Mouse (Mus musculus): ENCODE data around the gene Usp36. TPM values are rescaled to one million over a fixed set of nuclear protein-coding genes. Genes with fewer than 3 reads are reported as not detected.

The Usp36 gene
- polyA plus RNA-seq, 1 experiment from 2014 or later: 25.6 TPM

DNA sequence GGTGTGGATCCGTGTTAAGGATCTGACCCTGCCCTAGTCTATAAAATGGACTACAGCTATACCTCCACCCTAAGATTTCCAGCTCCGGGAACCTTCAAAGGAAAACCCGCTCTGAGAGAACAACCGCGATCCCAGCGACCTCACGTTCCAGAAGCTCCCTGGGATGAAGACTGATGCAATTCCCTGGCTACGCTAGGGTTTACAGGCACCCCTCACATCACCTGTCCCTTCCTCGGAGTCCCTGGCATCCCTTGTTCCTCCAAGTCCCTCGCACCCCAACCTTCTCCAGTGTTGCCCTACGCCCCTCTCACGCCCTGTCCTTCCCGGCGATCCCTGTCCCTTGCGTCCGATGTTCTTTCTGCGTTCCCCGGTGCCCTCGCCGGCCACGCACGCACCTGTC lies 482 bp downstream of the Usp36 start:
- Histone ChIP-seq H3K27me3 (ENCODE audit: low read depth, poor library complexity, severe bottlenecking) (no peaks in the 10 kb centered on the region), H3K36me3 (peaks cover 33% of the 10 kb centered on the region), H3K27ac (peak overlapping the region; percentile 91), H3K9me3 (replicated peaks) (no peaks in the 10 kb centered on the region), H3K4me1 (peaks cover 18% of the 10 kb centered on the region), H3K4me3 (peak overlapping the region; percentile 89)
- 0% methylated on average over 22 of the region's 22 CpGs for WGBS
- DNase-seq (ENCODE audit: low spot score): no peak

DNA sequence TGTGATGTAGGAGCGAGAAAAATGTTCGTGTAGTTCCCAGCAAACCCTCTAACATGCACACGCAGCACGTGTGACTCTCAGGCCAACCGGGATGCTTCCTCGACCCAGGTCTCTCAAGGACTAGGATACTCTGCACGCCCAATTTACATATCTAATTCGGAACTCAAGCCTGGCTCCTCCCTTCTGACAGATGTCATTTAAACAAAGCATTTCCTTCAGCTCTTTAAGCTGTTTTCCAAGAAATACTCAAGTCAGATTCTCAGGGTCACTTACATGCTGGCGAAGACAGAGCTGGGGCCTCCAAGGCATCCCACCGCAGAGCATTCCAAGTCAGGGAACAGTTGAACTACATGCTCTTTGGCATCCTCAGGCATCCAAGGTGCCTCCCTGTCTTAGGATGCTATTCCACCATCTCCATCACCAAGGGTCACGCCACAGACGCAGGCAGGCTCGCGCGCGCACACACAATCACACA lies 970 bp downstream of the Usp36 start:
- Histone ChIP-seq H3K4me3 (peak overlapping the region; percentile 89), H3K27me3 (ENCODE audit: low read depth, poor library complexity, severe bottlenecking) (no peaks in the 10 kb centered on the region), H3K36me3 (peaks cover 38% of the 10 kb centered on the region), H3K27ac (peak overlapping the region; percentile 91), H3K9me3 (replicated peaks) (no peaks in the 10 kb centered on the region), H3K4me1 (peaks cover 18% of the 10 kb centered on the region)
- 1% methylated on average over 16 of the region's 16 CpGs for WGBS
- peak; percentile 47 for DNase-seq (ENCODE audit: low spot score)

DNA sequence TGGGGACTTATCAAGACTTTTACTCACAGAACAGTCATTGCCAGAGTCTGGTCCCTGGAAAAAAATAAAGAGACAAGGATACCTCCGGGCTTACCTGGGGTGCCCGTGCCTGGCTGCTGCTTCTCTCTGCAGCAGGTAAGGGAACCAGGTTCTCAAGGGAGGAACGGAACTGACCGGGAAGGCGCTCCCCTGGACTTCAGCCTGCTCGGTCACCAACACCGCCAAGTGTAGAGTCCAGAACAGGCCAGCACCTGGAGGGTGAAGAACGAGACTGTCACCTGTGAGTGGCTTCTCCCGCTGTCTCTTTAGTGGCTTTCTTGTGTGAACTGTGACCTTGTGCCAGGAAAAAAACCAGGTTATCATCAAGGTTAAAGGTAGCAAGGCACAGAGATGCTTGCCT lies 2.5 kb downstream of the Usp36 start:
- Histone ChIP-seq H3K4me1 (peaks cover 18% of the 10 kb centered on the region), H3K4me3 (no peak overlapping the region), H3K36me3 (peaks cover 53% of the 10 kb centered on the region), H3K27ac (no peak overlapping the region), H3K9me3 (replicated peaks) (no peaks in the 10 kb centered on the region), H3K27me3 (ENCODE audit: low read depth, poor library complexity, severe bottlenecking) (no peaks in the 10 kb centered on the region)
- DNase-seq (ENCODE audit: low spot score): no peak
- 96% methylated on average over 9 of the region's 9 CpGs for WGBS

DNA sequence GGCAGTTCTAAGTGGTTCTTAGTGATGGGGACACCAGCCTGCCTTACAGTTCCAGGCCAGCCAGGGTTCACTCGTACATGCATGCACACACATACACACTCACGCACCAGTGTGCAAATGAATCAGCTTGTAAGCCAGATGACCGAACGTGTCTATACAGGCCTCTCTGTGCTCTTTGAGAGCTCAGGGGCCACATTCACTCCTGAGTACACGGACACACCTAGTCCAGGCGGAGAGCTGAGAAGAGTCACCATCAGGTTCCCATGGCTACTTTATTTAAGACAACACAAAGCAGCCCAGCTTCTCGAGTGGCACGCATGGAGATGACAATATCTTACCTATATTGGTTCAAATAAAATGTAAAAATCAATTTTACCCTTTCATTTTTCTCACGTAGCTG lies 3.6 kb downstream of the Usp36 start:
- H3K27ac ChIP-seq: no peak overlapping the region
- H3K4me1 ChIP-seq: peaks cover 18% of the 10 kb centered on the region
- no peaks in the 10 kb centered on the region for H3K9me3 ChIP-seq (replicated peaks)
- no peaks in the 10 kb centered on the region for H3K27me3 ChIP-seq (ENCODE audit: low read depth, poor library complexity, severe bottlenecking)
- H3K36me3 ChIP-seq: peaks cover 65% of the 10 kb centered on the region
- WGBS: 96% methylated on average over 9 of the region's 9 CpGs
- no peak for DNase-seq (ENCODE audit: low spot score)
- H3K4me3 ChIP-seq: no peak overlapping the region

DNA sequence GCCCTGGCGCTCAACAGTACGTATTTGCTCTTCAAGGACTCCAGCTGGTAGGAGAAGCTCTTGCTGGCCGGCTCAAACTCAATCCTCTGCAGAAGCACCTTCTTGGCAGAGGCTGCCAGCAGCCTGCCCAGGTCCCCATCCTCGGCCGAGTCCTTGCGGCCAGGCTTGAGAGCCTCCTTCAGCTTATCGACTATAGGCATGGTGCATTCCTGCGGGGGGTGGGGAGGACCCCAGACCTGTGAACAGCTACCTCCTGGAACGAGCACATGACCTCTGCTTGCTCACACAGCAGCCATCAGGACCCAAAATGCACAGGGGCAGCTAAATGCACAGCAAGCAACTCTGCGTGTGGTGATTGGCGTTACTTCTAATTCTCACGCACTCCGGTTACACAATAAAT lies 4.3 kb downstream of the Usp36 start:
- 95% methylated on average over 13 of the region's 13 CpGs for WGBS
- Histone ChIP-seq H3K27me3 (ENCODE audit: low read depth, poor library complexity, severe bottlenecking) (no peaks in the 10 kb centered on the region), H3K9me3 (replicated peaks) (no peaks in the 10 kb centered on the region), H3K27ac (no peak overlapping the region), H3K4me3 (no peak overlapping the region), H3K4me1 (peaks cover 17% of the 10 kb centered on the region), H3K36me3 (peaks cover 71% of the 10 kb centered on the region)
- DNase-seq (ENCODE audit: low spot score): no peak

DNA sequence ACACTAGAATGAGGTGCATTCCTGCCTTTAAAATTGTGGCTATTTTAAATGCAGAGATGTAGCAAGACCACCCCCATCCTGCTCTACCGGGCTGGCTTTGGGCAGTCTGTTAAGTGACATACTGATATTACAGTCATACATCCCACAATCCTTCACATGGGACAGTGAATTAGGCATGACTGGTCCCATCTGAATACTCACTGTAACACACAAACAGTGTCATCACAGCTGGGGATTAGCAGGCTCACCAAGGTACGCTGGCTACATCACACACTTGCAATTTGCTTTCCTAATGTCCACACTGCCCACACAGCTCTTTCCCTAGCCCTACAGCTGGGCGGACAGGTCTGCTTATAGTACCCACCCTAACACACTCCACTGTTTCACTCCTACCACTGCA lies 9.8 kb downstream of the Usp36 start:
- H3K9me3 ChIP-seq (replicated peaks): no peaks in the 10 kb centered on the region
- H3K27me3 ChIP-seq (ENCODE audit: low read depth, poor library complexity, severe bottlenecking): no peaks in the 10 kb centered on the region
- no peak overlapping the region for H3K4me3 ChIP-seq
- H3K4me1 ChIP-seq: no peaks in the 10 kb centered on the region
- DNase-seq (ENCODE audit: low spot score): no peak
- H3K27ac ChIP-seq: no peak overlapping the region
- H3K36me3 ChIP-seq: peaks cover 100% of the 10 kb centered on the region
- WGBS: 94% methylated on average over 3 of the region's 3 CpGs

DNA sequence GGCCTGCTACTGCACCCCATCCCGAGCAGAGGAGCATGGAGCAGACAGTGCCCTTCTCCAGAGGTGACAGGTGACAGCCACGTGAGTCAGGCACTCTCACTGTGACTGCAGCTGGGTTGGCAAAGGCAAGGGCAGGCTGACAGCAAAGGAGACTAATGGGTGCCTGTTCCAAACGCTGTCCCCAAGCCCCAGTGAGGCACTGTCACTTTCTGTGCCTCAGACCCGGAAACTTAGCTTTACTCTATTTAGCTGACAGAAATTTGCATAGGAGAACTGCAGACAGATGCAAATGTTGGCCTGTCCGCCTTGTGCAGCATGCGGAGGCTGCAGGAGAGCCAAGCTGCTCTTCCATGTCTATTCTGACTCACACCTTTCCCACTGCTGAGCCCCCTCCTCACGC lies 13.7 kb downstream of the Usp36 start:
- Histone ChIP-seq H3K9me3 (replicated peaks) (no peaks in the 10 kb centered on the region), H3K36me3 (peaks cover 100% of the 10 kb centered on the region), H3K27ac (no peak overlapping the region), H3K27me3 (ENCODE audit: low read depth, poor library complexity, severe bottlenecking) (no peaks in the 10 kb centered on the region), H3K4me1 (no peaks in the 10 kb centered on the region), H3K4me3 (no peak overlapping the region)
- WGBS: 84% methylated on average over 7 of the region's 7 CpGs
- DNase-seq (ENCODE audit: low spot score): no peak

DNA sequence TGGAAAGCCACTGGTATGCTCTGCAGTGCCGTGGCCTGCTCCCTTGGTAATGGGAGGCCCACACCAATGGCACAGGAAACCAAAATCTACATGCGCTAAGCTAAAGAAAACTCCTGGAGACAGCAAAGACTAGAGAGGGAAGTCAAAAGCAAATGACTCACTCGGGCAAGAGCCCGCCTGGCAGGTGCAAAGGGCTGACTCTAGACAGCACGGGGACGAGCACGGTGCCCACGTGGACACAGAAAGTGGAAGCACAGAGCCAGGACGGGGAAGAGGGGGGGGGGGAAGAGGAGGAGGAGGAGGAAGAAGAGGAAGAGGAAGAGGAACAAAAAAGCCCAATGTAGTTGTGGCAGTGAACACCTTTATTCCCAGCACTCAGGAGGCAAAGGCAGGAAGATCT lies 15.0 kb downstream of the Usp36 start:
- Histone ChIP-seq H3K27ac (no peak overlapping the region), H3K36me3 (peaks cover 98% of the 10 kb centered on the region), H3K4me1 (no peaks in the 10 kb centered on the region), H3K9me3 (replicated peaks) (no peaks in the 10 kb centered on the region), H3K4me3 (no peak overlapping the region), H3K27me3 (ENCODE audit: low read depth, poor library complexity, severe bottlenecking) (no peaks in the 10 kb centered on the region)
- 99% methylated on average over 9 of the region's 9 CpGs for WGBS
- no peak for DNase-seq (ENCODE audit: low spot score)

DNA sequence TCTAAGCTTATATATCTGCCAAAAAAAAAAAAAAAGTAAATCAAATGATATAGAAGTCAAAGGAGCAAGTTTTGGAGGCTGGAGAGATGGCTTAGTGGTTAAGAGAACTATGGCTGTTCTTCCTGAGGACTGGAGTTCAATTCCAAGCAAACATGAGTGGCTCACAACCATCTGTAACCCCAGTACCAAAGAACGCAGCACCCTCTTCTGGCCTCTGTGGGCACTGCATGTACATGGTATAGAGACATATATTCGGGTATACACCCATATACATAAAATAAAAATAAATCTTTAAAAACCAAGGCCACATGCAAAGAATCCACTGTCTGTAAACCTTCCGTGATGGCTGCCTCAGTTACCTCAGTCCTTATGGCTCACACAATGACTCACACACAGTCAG lies 20.2 kb downstream of the Usp36 start:
- no peaks in the 10 kb centered on the region for H3K4me1 ChIP-seq
- H3K9me3 ChIP-seq (replicated peaks): no peaks in the 10 kb centered on the region
- H3K27ac ChIP-seq: no peak overlapping the region
- DNase-seq (ENCODE audit: low spot score): no peak
- 94% methylated on average over 3 of the region's 3 CpGs for WGBS
- peaks cover 98% of the 10 kb centered on the region for H3K36me3 ChIP-seq
- no peaks in the 10 kb centered on the region for H3K27me3 ChIP-seq (ENCODE audit: low read depth, poor library complexity, severe bottlenecking)
- no peak overlapping the region for H3K4me3 ChIP-seq

DNA sequence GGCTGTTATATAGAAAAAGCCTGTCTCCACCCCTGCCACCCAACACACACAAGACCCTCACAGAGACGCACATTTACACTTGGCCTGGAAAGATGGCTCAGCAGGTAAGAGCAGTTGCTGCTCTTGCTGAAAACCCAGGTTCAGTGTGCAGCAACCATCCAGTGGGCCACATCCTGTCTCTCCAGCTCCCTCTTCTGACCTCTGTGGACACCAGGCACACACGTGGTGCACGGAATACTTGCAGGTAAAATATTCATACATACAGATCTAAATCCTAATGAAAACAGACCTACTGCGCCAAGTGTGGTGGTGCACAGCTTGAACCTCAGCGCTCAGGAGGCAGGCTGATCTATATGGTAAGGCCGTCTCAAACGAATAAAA lies 23.4 kb downstream of the Usp36 start:
- no peaks in the 10 kb centered on the region for H3K27me3 ChIP-seq (ENCODE audit: low read depth, poor library complexity, severe bottlenecking)
- DNase-seq (ENCODE audit: low spot score): no peak
- H3K4me1 ChIP-seq: no peaks in the 10 kb centered on the region
- no peak overlapping the region for H3K27ac ChIP-seq
- peaks cover 98% of the 10 kb centered on the region for H3K36me3 ChIP-seq
- H3K4me3 ChIP-seq: no peak overlapping the region
- H3K9me3 ChIP-seq (replicated peaks): no peaks in the 10 kb centered on the region
- WGBS: 96% methylated on average over 7 of the region's 7 CpGs

DNA sequence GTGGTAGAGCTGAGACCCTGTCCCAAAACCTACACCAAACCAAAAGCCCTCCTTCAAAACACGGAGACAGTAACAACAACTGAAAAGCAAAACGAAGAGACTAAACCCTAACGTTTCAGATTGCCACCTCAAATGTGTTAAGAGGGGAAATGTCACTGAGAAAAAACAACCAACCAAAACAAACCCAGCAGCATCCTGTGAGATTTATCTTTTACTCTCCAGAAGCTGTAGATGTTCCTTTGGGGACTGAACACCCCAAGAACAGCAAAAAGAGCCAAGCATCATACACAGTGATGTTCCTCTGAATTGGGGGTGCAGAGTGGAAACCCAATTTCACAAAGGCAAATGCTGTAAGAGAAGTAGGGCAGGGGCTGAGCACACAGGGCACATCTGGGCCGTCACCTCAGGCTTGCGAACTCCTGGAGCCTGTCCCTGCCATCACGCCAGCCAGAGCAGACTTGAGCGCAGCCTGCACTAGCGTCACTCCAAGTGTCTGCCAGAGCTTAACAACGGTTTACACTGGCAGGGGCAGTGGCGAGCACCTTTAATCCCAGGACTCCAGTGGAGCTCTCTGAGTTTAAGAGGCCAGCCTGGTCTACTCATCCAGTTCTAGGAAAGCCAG lies 23.9 kb downstream of the Usp36 start:
- 91% methylated on average over 10 of the region's 10 CpGs for WGBS
- no peaks in the 10 kb centered on the region for H3K27me3 ChIP-seq (ENCODE audit: low read depth, poor library complexity, severe bottlenecking)
- H3K4me3 ChIP-seq: no peak overlapping the region
- no peak overlapping the region for H3K27ac ChIP-seq
- H3K36me3 ChIP-seq: peaks cover 98% of the 10 kb centered on the region
- DNase-seq (ENCODE audit: low spot score): no peak
- H3K4me1 ChIP-seq: no peaks in the 10 kb centered on the region
- H3K9me3 ChIP-seq (replicated peaks): no peaks in the 10 kb centered on the region

DNA sequence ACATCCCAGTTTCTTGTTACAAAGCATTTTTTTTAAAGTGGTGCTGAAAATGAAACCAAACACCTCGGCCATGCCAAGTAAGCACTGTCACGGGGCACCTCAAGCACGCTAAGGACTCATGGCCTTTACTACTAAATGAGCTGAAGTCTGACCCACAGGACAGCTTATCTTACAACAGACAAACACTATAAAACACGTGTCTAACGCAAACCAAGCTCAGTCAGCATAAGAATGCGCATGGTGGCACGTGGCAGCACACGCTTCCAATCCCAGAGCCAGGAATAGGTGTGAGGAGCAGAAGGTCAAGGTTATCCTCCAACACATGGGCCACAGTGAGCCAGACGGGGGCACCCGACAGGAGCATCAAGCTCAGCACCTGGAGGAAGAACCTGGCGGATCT lies 24.4 kb downstream of the Usp36 start:
- Histone ChIP-seq H3K36me3 (peaks cover 99% of the 10 kb centered on the region), H3K9me3 (replicated peaks) (no peaks in the 10 kb centered on the region), H3K27me3 (ENCODE audit: low read depth, poor library complexity, severe bottlenecking) (no peaks in the 10 kb centered on the region), H3K4me1 (no peaks in the 10 kb centered on the region), H3K27ac (no peak overlapping the region), H3K4me3 (no peak overlapping the region)
- DNase-seq (ENCODE audit: low spot score): no peak
- 95% methylated on average over 11 of the region's 11 CpGs for WGBS

DNA sequence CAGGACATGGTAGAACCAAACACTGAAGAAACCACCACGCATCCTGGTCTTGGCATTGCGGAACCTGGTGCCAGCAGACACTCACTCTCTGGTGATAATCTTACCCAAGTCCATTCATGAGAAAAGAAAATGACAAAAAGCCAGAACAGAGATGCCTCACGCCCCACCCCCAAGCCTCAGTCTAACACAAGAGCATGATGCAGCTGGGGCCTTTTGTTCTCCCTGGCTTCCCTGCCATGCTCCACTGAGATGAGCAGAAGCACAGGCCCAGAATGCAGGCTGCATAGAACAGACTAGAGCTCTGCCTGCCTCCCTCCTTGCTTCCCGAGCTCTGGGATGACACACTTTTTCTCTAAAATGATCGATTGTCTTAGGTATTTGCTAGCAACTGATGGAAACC lies 26.9 kb downstream of the Usp36 start:
- H3K4me1 ChIP-seq: no peaks in the 10 kb centered on the region
- no peak overlapping the region for H3K4me3 ChIP-seq
- no peaks in the 10 kb centered on the region for H3K9me3 ChIP-seq (replicated peaks)
- no peak overlapping the region for H3K27ac ChIP-seq
- H3K27me3 ChIP-seq (ENCODE audit: low read depth, poor library complexity, severe bottlenecking): no peaks in the 10 kb centered on the region
- no peak for DNase-seq (ENCODE audit: low spot score)
- 92% methylated on average over 5 of the region's 5 CpGs for WGBS
- peaks cover 100% of the 10 kb centered on the region for H3K36me3 ChIP-seq

DNA sequence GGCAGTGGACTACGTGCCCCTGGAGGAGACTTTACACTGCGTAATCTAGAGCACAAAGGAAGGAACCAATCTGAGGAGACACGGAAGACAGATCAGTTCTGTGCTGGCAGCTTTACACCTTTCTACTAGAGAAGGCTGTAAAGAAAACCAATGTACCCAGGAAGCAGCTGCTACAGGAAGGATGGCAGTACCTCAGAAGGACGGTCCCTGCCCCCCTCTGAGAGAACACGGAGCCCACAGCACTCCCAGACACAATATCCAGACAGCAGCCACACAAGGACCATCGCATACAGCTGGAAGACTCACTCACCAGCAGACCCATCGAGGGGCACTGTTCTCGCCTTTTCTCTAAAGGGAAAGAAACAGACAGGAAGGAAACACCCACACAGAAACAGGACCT lies 30.0 kb downstream of the Usp36 start:
- no peaks in the 10 kb centered on the region for H3K27me3 ChIP-seq (ENCODE audit: low read depth, poor library complexity, severe bottlenecking)
- peaks cover under 1% of the 10 kb centered on the region; the same call in 1 of the 2 replicates for H3K4me1 ChIP-seq
- no peaks in the 10 kb centered on the region for H3K9me3 ChIP-seq (replicated peaks)
- DNase-seq (ENCODE audit: low spot score): no peak
- H3K36me3 ChIP-seq: peaks cover 92% of the 10 kb centered on the region
- WGBS: 94% methylated on average over 8 of the region's 8 CpGs
- H3K4me3 ChIP-seq: no peak overlapping the region
- H3K27ac ChIP-seq: no peak overlapping the region
